Mouse (Mus musculus) neural tube, embryonic 12.5 days (tissue): ENCODE results near the gene Exosc8. TPM values are rescaled to one million over a fixed set of nuclear protein-coding genes. Genes with fewer than 3 reads are reported as not detected.

Experiments
- ATAC-seq: fragments of 200-750 bp; cut with Nextera tagmentation; 2 replicates; pipeline ENCODE4 v1.8.0; 2017; ENCODE audit warnings: low read depth, mild to moderate bottlenecking, moderate TSS enrichment, moderate library complexity; ENCODE audit not compliant: low FRiP score
- H3K27ac ChIP-seq: fragments of 300-500 bp; sonication (generic); 2 replicates; pipeline ENCODE4 v1.5.1; 2016
- H3K27me3 ChIP-seq: fragments of 300-500 bp; sonication (generic); replicated peaks from 2 replicates; pipeline ENCODE4 v1.6.1; 2016; ENCODE audit warnings: mild to moderate bottlenecking
- H3K36me3 ChIP-seq: fragments of 300-500 bp; sonication (generic); 2 replicates; pipeline ENCODE4 v1.6.1; 2016; ENCODE audit warnings: mild to moderate bottlenecking
- H3K4me1 ChIP-seq: fragments of 300-500 bp; sonication (generic); 2 replicates; pipeline ENCODE4 v1.6.1; 2016
- H3K4me2 ChIP-seq: fragments of 300-500 bp; sonication (generic); replicated peaks from 2 replicates; pipeline ENCODE4 v1.6.1; 2016; ENCODE audit warnings: mild to moderate bottlenecking
- H3K4me3 ChIP-seq: fragments of 300-500 bp; sonication (generic); 2 replicates; pipeline ENCODE4 v1.5.1; 2016
- H3K9ac ChIP-seq: fragments of 300-500 bp; sonication (generic); 2 replicates; pipeline ENCODE4 v1.6.1; 2016; ENCODE audit warnings: mild to moderate bottlenecking
- H3K9me3 ChIP-seq: fragments of 300-500 bp; sonication (generic); 2 replicates; pipeline ENCODE4 v1.6.1; 2016; ENCODE audit warnings: mild to moderate bottlenecking
- WGBS: fragments of 180-500 bp; shearing (Covaris S2); methylation state at CpG from one replicate; pipeline ENCODE4 v1.1.7; 2016; 5-methylcytosine and 5-hydroxymethylcytosine counted together
- polyA plus RNA-seq: library from polyadenylated mRNA; unstranded; fragments of >200 nt; fragmentation: Nextera tagmentation; extraction: Ambion mirVana; gene quantifications from 2 replicates; pipeline ENCODE4 v1.2.1, GENCODE M21; 2016

Gene Exosc8
- polyA plus RNA-seq, 1 experiment from 2014 or later, result 98.1 TPM

GRCm38 (mm10) chr3:54693056-54693415 is 42.2 kb downstream of the Exosc8 start:
- H3K4me3 ChIP-seq, result peak overlapping the region; percentile 73
- WGBS, result 0% methylated on average over 8 of the region's 8 CpGs
- H3K27me3 ChIP-seq, result no peaks in the 10 kb centered on the region
- peak overlapping the region; percentile 64 for H3K4me2 ChIP-seq
- H3K27ac ChIP-seq, result no peak overlapping the region; the same call in 1 of the 2 replicates
- peak overlapping the region; percentile 59 for H3K9ac ChIP-seq
- 0 out of 2 replicates have a peak, but pooled peaks cover 3% of the 10 kb centered on the region for H3K4me1 ChIP-seq
- H3K36me3 ChIP-seq, result peaks cover 19% of the 10 kb centered on the region
- no peak for ATAC-seq
- no peaks in the 10 kb centered on the region for H3K9me3 ChIP-seq

GRCm38 (mm10) chr3:54692202-54693055 is 42.8 kb downstream of the Exosc8 start, which contains the start of gene Supt20:
Gene Supt20 (plus strand): TSS chr3:54692807.
- 0 out of 2 replicates have a peak, but pooled peaks cover 3% of the 10 kb centered on the region for H3K4me1 ChIP-seq
- H3K4me3 ChIP-seq, result peak within 1 kb of the TSS; percentile 73
- H3K9me3 ChIP-seq, result no peaks in the 10 kb centered on the region
- no peaks in the 10 kb centered on the region for H3K27me3 ChIP-seq
- H3K9ac ChIP-seq, result peak within 1 kb of the TSS; percentile 59
- peaks cover 14% of the 10 kb centered on the region for H3K36me3 ChIP-seq
- 2% methylated on average over 65 of the region's 65 CpGs for WGBS
- H3K4me2 ChIP-seq, result peak within 1 kb of the TSS; percentile 64
- no peak within 1 kb of the TSS; the same call in 1 of the 2 replicates for H3K27ac ChIP-seq
- ATAC-seq, result peak; percentile 99

GRCm38 (mm10) chr3:54689091-54689490 is 46.1 kb downstream of the Exosc8 start:
- H3K36me3 ChIP-seq, result no peaks in the 10 kb centered on the region
- H3K9ac ChIP-seq, result no peak overlapping the region
- no peaks in the 10 kb centered on the region for H3K9me3 ChIP-seq
- H3K4me2 ChIP-seq, result no peak overlapping the region
- no peak for ATAC-seq
- WGBS, result 58% methylated on average over 2 of the region's 2 CpGs
- 0 out of 2 replicates have a peak, but pooled peaks cover 3% of the 10 kb centered on the region for H3K4me1 ChIP-seq
- H3K4me3 ChIP-seq, result no peak overlapping the region
- H3K27me3 ChIP-seq, result no peaks in the 10 kb centered on the region
- no peak overlapping the region for H3K27ac ChIP-seq

- no peak overlapping the region for H3K4me3 ChIP-seq
- WGBS, result 74% methylated on average over 2 of the region's 2 CpGs
- no peak overlapping the region for H3K4me2 ChIP-seq
- no peaks in the 10 kb centered on the region for H3K27me3 ChIP-seq
- H3K4me1 ChIP-seq, result 0 out of 2 replicates have a peak, but pooled peaks cover 3% of the 10 kb centered on the region
- no peaks in the 10 kb centered on the region for H3K9me3 ChIP-seq
- no peaks in the 10 kb centered on the region for H3K36me3 ChIP-seq
- no peak for ATAC-seq
- H3K27ac ChIP-seq, result no peak overlapping the region
- no peak overlapping the region for H3K9ac ChIP-seq
Measured at GRCm38 (mm10) chr3:54687245-54687644, 47.9 kb downstream of the Exosc8 start.

GRCm38 (mm10) chr3:54685202-54685601 is 50.0 kb downstream of the Exosc8 start:
- H3K9me3 ChIP-seq, result no peaks in the 10 kb centered on the region

GRCm38 (mm10) chr3:54681310-54682204 is 53.6 kb downstream of the Exosc8 start:
- H3K4me1 ChIP-seq, result no peaks in the 10 kb centered on the region
- H3K9ac ChIP-seq, result no peak overlapping the region
- H3K27ac ChIP-seq, result no peak overlapping the region
- WGBS, result 77% methylated on average over 6 of the region's 6 CpGs
- H3K4me3 ChIP-seq, result no peak overlapping the region
- H3K27me3 ChIP-seq, result no peaks in the 10 kb centered on the region
- H3K9me3 ChIP-seq, result no peaks in the 10 kb centered on the region
- no peak overlapping the region for H3K4me2 ChIP-seq
- ATAC-seq, result no peak
- H3K36me3 ChIP-seq, result no peaks in the 10 kb centered on the region

More at GRCm38 (mm10) chr3:54685202-54685601, 50.0 kb downstream of the Exosc8 start:
- H3K4me3 ChIP-seq, result no peak overlapping the region
- H3K36me3 ChIP-seq, result no peaks in the 10 kb centered on the region
- ATAC-seq, result no peak
- H3K9ac ChIP-seq, result no peak overlapping the region
- H3K27me3 ChIP-seq, result no peaks in the 10 kb centered on the region
- H3K27ac ChIP-seq, result no peak overlapping the region
- H3K4me1 ChIP-seq, result no peaks in the 10 kb centered on the region
- 93% methylated on average over 3 of the region's 3 CpGs for WGBS
- no peak overlapping the region for H3K4me2 ChIP-seq

Other genes with a start within 250 kb of the Exosc8 start
- gene Supt20, start 42.6 kb downstream of the Exosc8 start, polyA plus RNA-seq, result 97.0 and 104 TPM in 2 replicates
- gene Gm21958, start 21.0 kb downstream of the Exosc8 start, polyA plus RNA-seq, result 1.1 TPM in 1 of 2 replicates, not detected in the other
- gene Alg5, start 146 bp upstream of the Exosc8 start, polyA plus RNA-seq, result 44.2 and 45.5 TPM in 2 replicates
- gene Smad9, start 20.2 kb upstream of the Exosc8 start, polyA plus RNA-seq, result 0.44 and 0.45 TPM in 2 replicates
- gene Rfxap, start 72.4 kb upstream of the Exosc8 start, polyA plus RNA-seq, result 59.7 and 67.0 TPM in 2 replicates
- gene Sertm1, start 180.5 kb upstream of the Exosc8 start, polyA plus RNA-seq, result 0.17 and 0.28 TPM in 2 replicates